Mouse (Mus musculus) brain, adult 2 months (tissue): ENCODE measurements at regions not wholly inside any gene's neighbourhood (a gene's known extent, or its start where the extent isn't known, plus 50 kb on each side); places are given as distances from the start of the nearest gene placed in this dataset.
"Not testable (repeated sequence)": the region's sequence is repeated elsewhere in the genome, so short reads cannot be mapped to it uniquely, and the experiment has no call there.

ENCODE experiments used
- DNase-seq: peaks from one replicate; pipeline ENCODE4 v3.0.0; 2011; ENCODE audit warnings: low read depth, low spot score

- not testable (repeated sequence) for DNase-seq
Measured at GRCm38 (mm10) chrX:105655591-105655990, 108.5 kb upstream of the Fgf16 start.

- peak; percentile 4 for DNase-seq
Measured at GRCm38 (mm10) chrX:105670531-105670930, 93.5 kb upstream of the Fgf16 start.

- no peak for DNase-seq
Measured at GRCm38 (mm10) chrX:105671247-105671646, 92.8 kb upstream of the Fgf16 start.

GRCm38 (mm10) chrX:105674860-105675259, 89.2 kb upstream of the Fgf16 start:
- DNase-seq, result no peak

GRCm38 (mm10) chrX:105683678-105684077, 80.4 kb upstream of the Fgf16 start:
- DNase-seq, result no peak

DNA sequence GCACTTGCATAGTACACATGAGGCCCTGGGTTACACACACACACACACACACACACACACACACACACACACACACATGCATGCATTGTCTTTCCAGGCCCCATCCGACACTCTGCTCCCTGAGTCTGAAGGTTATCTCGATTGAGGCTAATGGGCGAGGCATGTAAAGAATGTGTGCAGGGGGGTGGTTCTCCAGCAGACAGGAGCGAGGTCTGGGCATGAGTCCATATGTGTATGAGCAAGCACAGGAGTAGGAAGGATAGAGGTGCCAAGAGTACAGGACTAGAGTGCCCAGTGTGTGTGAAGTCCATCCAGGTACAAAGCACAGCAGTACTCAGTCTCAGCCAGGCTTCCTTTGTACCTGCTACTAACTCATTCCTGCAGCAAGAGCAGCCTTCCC, 79.6 kb upstream of the Fgf16 start:
- peak; percentile 23 for DNase-seq

GRCm38 (mm10) chrX:105710676-105711241, 53.3 kb upstream of the Fgf16 start:
- no peak for DNase-seq
